Mouse (Mus musculus) G1E (cell line): ENCODE results near the gene Gm19426.

Source experiments
- CTCF ChIP-seq: IDR thresholded peaks from 2 replicates; pipeline ENCODE4 v1.5.1; 2012; ENCODE audit warnings: low read depth, low read length, inconsistent platforms, mixed read lengths
- GATA1 ChIP-seq: IDR thresholded peaks from 2 replicates; pipeline ENCODE4 v1.6.1; 2012; ENCODE audit warnings: borderline replicate concordance, low read length, inconsistent platforms, mixed read lengths
- POLR2AphosphoS5 ChIP-seq: IDR thresholded peaks from 2 replicates; pipeline ENCODE4 v1.6.1; 2012; ENCODE audit warnings: low read depth, low read length, inconsistent platforms; ENCODE audit not compliant: insufficient replicate concordance
- TAL1 ChIP-seq: conservative IDR thresholded peaks from 2 replicates; pipeline ENCODE4 v1.6.1; 2012; ENCODE audit warnings: low read depth, low read length, inconsistent platforms, mixed read lengths

DNA sequence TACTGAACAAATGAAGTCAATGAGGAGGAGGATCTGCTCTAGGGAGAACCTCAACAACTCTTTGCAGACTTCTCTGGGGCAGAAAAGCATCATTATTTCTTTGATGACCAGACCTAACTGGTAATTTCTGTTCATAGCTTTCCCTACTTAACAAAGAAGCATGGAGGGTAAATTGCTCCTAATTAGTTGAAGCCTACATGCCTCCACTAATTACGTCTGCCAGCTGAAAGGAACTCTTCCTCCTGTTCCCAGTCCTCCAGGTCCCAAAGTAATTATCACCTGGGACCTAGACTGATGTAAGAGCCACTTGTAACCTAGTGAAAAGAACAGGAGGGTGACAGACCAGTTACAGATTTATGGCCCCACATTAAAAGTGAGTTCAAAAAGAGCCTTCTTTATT is 35.9 kb downstream of the Gm19426 start:
- TF ChIP-seq CTCF (no peak), GATA1 (no peak), TAL1 (no peak), POLR2AphosphoS5 (no peak)
